Mouse (Mus musculus) embryonic fibroblast, embryonic 13.5 days (primary cell): ENCODE results near the gene Rptor.

Source experiments
- CTCF ChIP-seq: IDR thresholded peaks from 2 replicates; pipeline ENCODE4 v1.5.1; 2011; ENCODE audit warnings: mild to moderate bottlenecking, control low read depth, low read length, moderate library complexity, borderline replicate concordance; ENCODE audit not compliant: insufficient read depth
- POLR2A ChIP-seq: IDR thresholded peaks from 2 replicates; pipeline ENCODE4 v1.6.1; 2011; ENCODE audit warnings: low read depth, mild to moderate bottlenecking, control low read depth, low read length, moderate library complexity

- TF ChIP-seq CTCF (no peak), POLR2A (no peak)
Observed at GRCm38 (mm10) chr11:119566188-119566587, 36.5 kb upstream of the Rptor start.
